Mouse (Mus musculus) kidney, embryonic 14.5 days (tissue): ENCODE results near the gene Morc3. TPM values are rescaled to one million over a fixed set of nuclear protein-coding genes. Genes with fewer than 3 reads are reported as not detected.

Experiments used
- ATAC-seq: fragments of 200-750 bp; cut with Nextera tagmentation; 2 replicates; pipeline ENCODE4 v1.8.0; 2017; ENCODE audit warnings: moderate number of reproducible peaks, mild to moderate bottlenecking, moderate TSS enrichment, moderate library complexity; ENCODE audit not compliant: low FRiP score, low TSS enrichment
- H3K27ac ChIP-seq: fragments of 300-500 bp; sonication (generic); 2 replicates; pipeline ENCODE4 v1.5.1; 2014; ENCODE audit warnings: low read depth, mild to moderate bottlenecking, low read length, moderate library complexity, mixed read lengths
- H3K27me3 ChIP-seq: fragments of 300-500 bp; sonication (generic); 2 replicates; pipeline ENCODE4 v1.6.1; 2014; ENCODE audit warnings: mild to moderate bottlenecking, low read length; ENCODE audit not compliant: control insufficient read depth, insufficient read depth
- H3K36me3 ChIP-seq: fragments of 300-500 bp; sonication (generic); 2 replicates; pipeline ENCODE4 v1.6.1; 2014; ENCODE audit warnings: low read length, mixed read lengths; ENCODE audit not compliant: control insufficient read depth, insufficient read depth
- H3K4me1 ChIP-seq: fragments of 300-500 bp; sonication (generic); 2 replicates; pipeline ENCODE4 v1.6.1; 2014; ENCODE audit warnings: low read length, mixed read lengths; ENCODE audit not compliant: control insufficient read depth, insufficient read depth
- H3K4me2 ChIP-seq: fragments of 300-500 bp; sonication (generic); replicated peaks from 2 replicates; pipeline ENCODE4 v1.6.1; 2014; ENCODE audit warnings: low read depth, mild to moderate bottlenecking, low read length
- H3K4me3 ChIP-seq: fragments of 300-500 bp; sonication (generic); 2 replicates; pipeline ENCODE4 v1.5.1; 2014; ENCODE audit warnings: mild to moderate bottlenecking, low read length
- H3K9ac ChIP-seq: fragments of 300-500 bp; sonication (generic); 2 replicates; pipeline ENCODE4 v1.6.1; 2014; ENCODE audit warnings: low read depth, mild to moderate bottlenecking, low read length, moderate library complexity
- H3K9me3 ChIP-seq: fragments of 300-500 bp; sonication (generic); 2 replicates; pipeline ENCODE4 v1.6.1; 2016; ENCODE audit warnings: low read length; ENCODE audit not compliant: control insufficient read depth
- WGBS: fragments of 180-500 bp; shearing (Covaris S2); extraction: QIAGEN DNeasy Blood & Tissue Kit; methylation state at CpG from one replicate; pipeline ENCODE4 v1.1.7; 2014; 5-methylcytosine and 5-hydroxymethylcytosine counted together
- polyA plus RNA-seq: library from polyadenylated mRNA; unstranded; fragments of >200 nt; fragmentation: Nextera tagmentation; extraction: Ambion mirVana; gene quantifications from 2 replicates; pipeline ENCODE4 v1.2.1, GENCODE M21; 2014

Morc3 gene
- polyA plus RNA-seq, 1 experiment from 2014 or later: 42.7 TPM

DNA sequence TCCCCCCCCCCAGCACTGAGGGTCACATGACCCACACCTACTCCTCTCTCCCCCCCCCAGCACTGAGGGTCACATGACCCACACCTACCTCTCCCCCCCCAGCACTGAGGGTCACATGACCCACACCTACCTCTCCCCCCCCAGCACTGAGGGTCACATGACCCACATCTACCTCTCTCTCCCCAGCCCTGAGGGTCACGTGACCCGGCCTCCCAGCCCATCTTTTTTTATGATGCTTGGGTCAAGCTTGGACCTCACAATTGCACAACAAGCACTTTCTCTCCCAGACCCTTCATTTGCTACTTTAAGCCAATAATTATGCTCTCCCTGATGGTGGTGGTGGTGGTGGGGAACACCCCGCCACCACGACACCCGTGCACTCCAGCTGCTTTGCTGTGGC, 36.5 kb upstream of the Morc3 start:
- WGBS: 87% methylated on average over 5 of the region's 5 CpGs

DNA sequence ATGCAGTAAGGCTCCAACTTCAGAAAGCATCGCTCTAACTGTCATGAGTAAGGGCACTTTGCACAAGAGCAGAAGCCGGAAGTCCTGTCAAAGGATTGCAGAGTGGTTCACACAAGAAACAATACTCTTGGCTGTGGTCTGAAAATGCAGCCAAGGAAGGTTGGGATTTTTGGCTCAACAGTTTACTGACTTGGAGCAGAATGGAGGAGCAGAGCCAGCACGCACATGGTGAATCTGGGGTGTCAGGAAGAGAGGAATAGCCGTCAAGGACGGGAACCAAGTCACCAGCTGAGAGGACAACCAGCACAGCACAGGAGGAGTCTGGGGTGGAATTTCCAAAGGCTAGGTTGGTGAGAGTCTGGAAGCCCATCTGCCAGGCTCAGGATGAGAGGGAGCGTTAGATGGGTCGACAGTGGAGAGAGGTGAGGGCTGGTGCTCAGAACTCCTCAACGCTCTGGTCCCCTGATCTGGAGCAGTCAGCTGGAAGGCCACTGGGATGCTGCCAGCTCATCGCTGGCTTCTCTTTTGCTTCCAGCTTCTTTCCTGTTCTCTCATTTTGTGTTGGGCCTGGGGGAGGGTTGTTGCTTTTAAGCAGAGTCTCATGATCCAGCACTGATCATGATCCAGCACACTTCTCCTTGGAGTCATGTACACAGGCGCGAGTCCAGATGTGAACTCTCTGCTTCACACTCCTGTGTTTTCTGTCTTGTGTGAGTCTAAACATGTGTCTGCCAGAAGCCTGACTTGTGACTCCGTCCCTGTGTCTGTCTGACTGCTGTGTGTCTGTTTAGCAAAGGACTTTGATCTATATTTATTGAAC, 34.7 kb upstream of the Morc3 start:
- 85% methylated on average over 12 of the region's 12 CpGs for WGBS
- H3K9ac ChIP-seq: no peak overlapping the region
- H3K27ac ChIP-seq: no peak overlapping the region
- no peak overlapping the region for H3K4me2 ChIP-seq
- H3K27me3 ChIP-seq: no peaks in the 10 kb centered on the region
- H3K36me3 ChIP-seq: no peaks in the 10 kb centered on the region
- no peak for ATAC-seq
- no peaks in the 10 kb centered on the region for H3K9me3 ChIP-seq
- H3K4me3 ChIP-seq: no peak overlapping the region
- no peaks in the 10 kb centered on the region; the same call in 1 of the 2 replicates for H3K4me1 ChIP-seq

More for the DNA sequence above, 36.5 kb upstream of the Morc3 start:
- no peaks in the 10 kb centered on the region for H3K27me3 ChIP-seq
- no peaks in the 10 kb centered on the region for H3K9me3 ChIP-seq
- no peak overlapping the region for H3K4me2 ChIP-seq
- no peak overlapping the region for H3K27ac ChIP-seq
- H3K9ac ChIP-seq: no peak overlapping the region
- H3K4me3 ChIP-seq: no peak overlapping the region
- ATAC-seq: no peak
- no peaks in the 10 kb centered on the region; the same call in 1 of the 2 replicates for H3K4me1 ChIP-seq
- no peaks in the 10 kb centered on the region for H3K36me3 ChIP-seq

DNA sequence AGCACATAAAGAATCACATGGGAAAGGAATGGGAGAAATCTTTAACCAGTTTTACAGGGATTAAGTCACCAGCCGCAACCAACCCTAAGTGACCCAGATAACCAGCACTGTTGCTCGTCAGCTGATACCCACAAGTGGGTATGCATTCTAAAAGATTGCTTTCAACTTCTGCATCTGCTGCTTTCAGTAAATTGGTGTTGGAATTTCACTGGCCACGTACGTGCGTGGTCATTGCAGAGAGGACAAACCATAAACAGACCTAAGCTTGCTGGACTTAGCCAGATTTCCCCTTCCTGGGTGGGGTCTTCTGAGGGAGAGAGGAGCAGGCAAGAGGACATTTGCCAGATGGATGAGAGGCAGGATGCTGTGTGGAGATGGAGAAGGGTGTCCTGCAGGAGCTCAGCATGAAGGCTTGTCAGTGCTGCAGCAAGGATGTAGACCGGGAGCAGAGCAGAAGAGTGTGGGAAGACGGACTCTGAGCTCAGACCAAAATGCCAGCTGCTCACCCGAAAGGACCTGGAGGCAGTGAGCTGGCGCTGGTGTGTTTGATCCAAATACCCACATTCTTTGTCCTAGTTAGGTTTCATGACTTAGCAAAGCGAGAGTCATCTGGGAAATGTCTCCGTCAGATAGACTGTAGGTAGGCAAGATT, 34.0 kb upstream of the Morc3 start:
- H3K27ac ChIP-seq: no peak overlapping the region
- H3K9ac ChIP-seq: no peak overlapping the region
- no peak for ATAC-seq
- H3K4me3 ChIP-seq: no peak overlapping the region
- H3K36me3 ChIP-seq: no peaks in the 10 kb centered on the region
- no peaks in the 10 kb centered on the region; the same call in 1 of the 2 replicates for H3K4me1 ChIP-seq
- H3K27me3 ChIP-seq: no peaks in the 10 kb centered on the region
- no peaks in the 10 kb centered on the region for H3K9me3 ChIP-seq
- H3K4me2 ChIP-seq: no peak overlapping the region
- 83% methylated on average over 11 of the region's 11 CpGs for WGBS

DNA sequence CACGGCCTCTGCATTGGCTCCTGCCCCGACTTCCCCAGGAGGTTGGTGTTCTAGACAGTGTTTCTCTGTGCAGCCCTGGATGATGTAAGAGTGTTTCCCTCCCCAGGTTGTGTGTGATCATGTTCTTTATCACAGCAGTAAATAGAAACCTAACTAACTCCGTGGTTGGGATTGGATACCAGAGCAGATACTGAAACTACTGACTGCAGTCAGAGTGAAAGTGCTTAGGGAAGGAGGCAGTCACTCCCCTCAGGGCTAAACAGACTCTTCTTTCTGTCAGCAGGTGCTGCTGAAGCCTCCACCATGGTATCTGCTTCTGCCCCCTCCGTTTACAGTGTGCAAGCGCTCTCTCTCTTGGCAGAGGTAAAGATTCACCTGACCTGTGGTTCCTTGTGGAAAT, 33.3 kb upstream of the Morc3 start:
- Histone ChIP-seq H3K9me3 (no peaks in the 10 kb centered on the region), H3K27me3 (no peaks in the 10 kb centered on the region), H3K27ac (no peak overlapping the region), H3K4me2 (no peak overlapping the region), H3K4me1 (no peaks in the 10 kb centered on the region), H3K36me3 (no peaks in the 10 kb centered on the region), H3K4me3 (no peak overlapping the region), H3K9ac (no peak overlapping the region)
- WGBS: 84% methylated on average over 5 of the region's 5 CpGs
- no peak for ATAC-seq

DNA sequence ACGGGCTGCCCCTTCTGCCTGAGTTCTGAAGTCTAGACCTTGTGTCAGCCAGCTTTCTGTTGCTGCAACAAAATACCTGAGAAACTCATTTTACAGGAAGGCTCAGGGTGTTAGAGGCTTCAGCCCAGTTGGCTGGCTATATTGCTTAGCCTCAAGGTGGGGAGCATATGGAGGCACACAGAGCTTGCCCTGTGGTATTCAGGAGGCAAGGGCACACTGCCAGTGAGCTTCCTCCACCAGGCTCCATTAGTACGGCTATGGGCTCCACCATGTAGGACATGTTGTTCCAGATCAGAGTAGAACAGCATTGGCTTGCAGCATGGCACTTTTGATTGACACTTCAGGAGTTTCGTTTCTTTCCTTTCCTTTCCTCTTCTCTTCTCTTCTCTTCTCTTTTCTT, 32.9 kb upstream of the Morc3 start:
- Histone ChIP-seq H3K4me3 (no peak overlapping the region), H3K4me1 (no peaks in the 10 kb centered on the region), H3K4me2 (no peak overlapping the region), H3K9me3 (no peaks in the 10 kb centered on the region), H3K9ac (no peak overlapping the region), H3K27ac (no peak overlapping the region), H3K27me3 (no peaks in the 10 kb centered on the region), H3K36me3 (no peaks in the 10 kb centered on the region)
- ATAC-seq: no peak
- 83% methylated on average over 3 of the region's 3 CpGs for WGBS

DNA sequence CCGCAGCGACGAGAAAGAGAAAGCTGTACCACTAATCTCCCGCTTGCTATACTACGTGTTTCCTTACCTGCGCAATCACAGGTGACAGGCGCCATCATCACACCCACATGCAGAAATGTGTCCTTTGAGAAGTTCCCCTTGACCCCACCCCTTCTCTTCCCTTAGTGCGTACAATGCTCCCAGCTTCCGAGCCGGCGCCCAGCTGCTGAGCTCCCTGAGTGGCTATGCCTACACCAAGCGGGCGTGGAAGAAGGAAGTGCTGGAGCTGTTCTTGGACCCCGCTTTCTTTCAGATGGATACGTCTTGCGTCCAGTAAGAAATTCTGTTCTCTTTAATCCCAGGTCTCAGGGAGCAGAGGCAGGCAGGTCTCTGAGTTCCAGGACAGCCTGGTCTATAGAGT, 32.0 kb upstream of the Morc3 start:
- no peaks in the 10 kb centered on the region for H3K36me3 ChIP-seq
- WGBS: 96% methylated on average over 16 of the region's 16 CpGs

DNA sequence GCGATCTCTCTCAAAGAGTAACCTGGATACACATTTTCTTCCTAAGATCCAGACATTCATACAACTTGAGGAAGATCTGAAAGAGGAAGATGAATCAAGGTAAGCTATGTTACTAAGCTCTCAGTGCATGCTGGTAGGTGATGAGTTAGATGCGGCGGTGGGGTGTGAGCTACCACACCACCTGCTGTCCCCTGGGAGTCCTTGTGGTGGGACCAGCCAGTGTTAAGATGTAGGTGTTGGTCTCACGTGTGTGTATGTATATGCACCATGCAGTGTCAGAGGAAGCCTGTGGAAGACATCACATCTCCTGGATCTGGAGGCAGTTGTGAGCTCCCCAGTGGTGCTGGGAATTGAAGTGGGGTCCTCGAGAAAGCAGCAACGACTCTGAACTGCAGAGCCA, 24.8 kb upstream of the Morc3 start:
- Histone ChIP-seq H3K4me3 (no peak overlapping the region), H3K36me3 (peaks cover 2% of the 10 kb centered on the region; the same call in 1 of the 2 replicates), H3K4me1 (peaks cover 22% of the 10 kb centered on the region), H3K9ac (no peak overlapping the region), H3K27me3 (no peaks in the 10 kb centered on the region), H3K4me2 (no peak overlapping the region), H3K9me3 (peaks cover 12% of the 10 kb centered on the region), H3K27ac (no peak overlapping the region)
- 86% methylated on average over 6 of the region's 6 CpGs for WGBS
- no peak for ATAC-seq

More for the DNA sequence above, 32.0 kb upstream of the Morc3 start:
- H3K9ac ChIP-seq: no peak overlapping the region
- no peak overlapping the region for H3K4me3 ChIP-seq
- no peaks in the 10 kb centered on the region for H3K4me1 ChIP-seq
- H3K27ac ChIP-seq: no peak overlapping the region
- ATAC-seq: no peak
- H3K9me3 ChIP-seq: no peaks in the 10 kb centered on the region
- no peak overlapping the region for H3K4me2 ChIP-seq
- H3K27me3 ChIP-seq: no peaks in the 10 kb centered on the region

DNA sequence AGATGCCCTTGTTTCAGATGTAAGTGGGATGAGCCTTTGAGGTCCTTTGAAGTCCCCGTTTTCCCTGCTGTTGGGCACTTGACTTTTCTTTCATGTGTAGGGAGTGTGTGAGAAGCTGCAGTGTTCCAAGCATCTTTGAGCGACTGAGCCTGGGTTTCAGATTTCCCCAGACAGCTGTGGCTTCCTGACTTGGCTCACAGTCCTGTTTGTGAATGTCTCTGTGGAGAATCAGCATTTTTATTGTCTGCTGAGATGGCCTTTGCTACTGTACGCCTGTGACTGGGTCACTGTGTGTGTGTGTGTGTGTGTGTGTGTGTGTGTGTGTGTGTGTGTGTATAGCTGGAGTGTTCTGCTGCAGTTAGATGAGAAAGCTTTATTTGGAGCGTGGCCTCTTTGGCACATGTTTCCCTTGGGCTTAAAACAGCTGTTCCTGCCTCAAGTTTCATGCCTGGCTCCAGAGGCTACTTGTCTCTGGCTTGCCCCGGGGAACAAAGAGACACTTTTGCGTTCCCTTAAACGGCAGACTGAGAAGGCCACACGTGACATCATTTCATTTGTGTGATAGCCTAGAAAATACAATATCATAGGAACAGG, 23.9 kb upstream of the Morc3 start:
- ATAC-seq: peak; percentile 85
- Histone ChIP-seq H3K36me3 (peaks cover 2% of the 10 kb centered on the region; the same call in 1 of the 2 replicates), H3K4me3 (no peak overlapping the region), H3K27ac (peak overlapping the region; percentile 65; the same call in 1 of the 2 replicates), H3K27me3 (no peaks in the 10 kb centered on the region), H3K9ac (no peak overlapping the region), H3K9me3 (peaks cover 15% of the 10 kb centered on the region), H3K4me2 (no peak overlapping the region), H3K4me1 (peaks cover 22% of the 10 kb centered on the region)
- WGBS: 11% methylated on average over 8 of the region's 8 CpGs
